Mouse (Mus musculus): ENCODE results near the gene Dnajb7. TPM values are rescaled to one million over a fixed set of nuclear protein-coding genes. Genes with fewer than 3 reads are reported as not detected.

Dnajb7 gene
- polyA plus RNA-seq, 1 experiment from 2014 or later: 2.2 TPM

DNA sequence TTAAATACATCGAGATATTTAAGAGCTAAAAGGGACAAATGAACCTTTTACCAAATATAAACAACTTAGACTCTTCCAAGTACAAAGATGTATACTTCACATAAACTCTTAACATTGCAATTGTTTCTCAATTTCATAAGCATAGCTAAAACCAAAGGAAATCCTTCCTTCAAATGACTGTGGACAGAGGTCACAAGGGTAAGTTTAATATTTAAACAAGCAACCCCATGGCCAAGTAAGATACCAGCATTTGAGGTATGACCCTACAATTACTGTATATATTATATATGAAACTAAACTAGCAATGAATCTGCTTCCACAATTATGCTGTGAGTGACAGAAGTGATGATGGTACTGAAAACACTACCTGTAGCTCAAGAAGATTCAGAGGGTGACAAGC is 43.8 kb downstream of the Dnajb7 start:
- H3K4me2 ChIP-seq: no peak overlapping the region
- peaks cover 20% of the 10 kb centered on the region for H3K4me1 ChIP-seq
- H3K9ac ChIP-seq: no peak overlapping the region
- H3K36me3 ChIP-seq (ENCODE audit: poor library complexity, severe bottlenecking): peaks cover 63% of the 10 kb centered on the region
- no peaks in the 10 kb centered on the region for H3K9me3 ChIP-seq (replicated peaks)
- no peak for ATAC-seq
- no peaks in the 10 kb centered on the region for H3K27me3 ChIP-seq
- no peak overlapping the region for H3K27ac ChIP-seq
- 96% methylated on average over 1 of the region's 1 CpGs for WGBS
- H3K4me3 ChIP-seq: no peak overlapping the region

DNA sequence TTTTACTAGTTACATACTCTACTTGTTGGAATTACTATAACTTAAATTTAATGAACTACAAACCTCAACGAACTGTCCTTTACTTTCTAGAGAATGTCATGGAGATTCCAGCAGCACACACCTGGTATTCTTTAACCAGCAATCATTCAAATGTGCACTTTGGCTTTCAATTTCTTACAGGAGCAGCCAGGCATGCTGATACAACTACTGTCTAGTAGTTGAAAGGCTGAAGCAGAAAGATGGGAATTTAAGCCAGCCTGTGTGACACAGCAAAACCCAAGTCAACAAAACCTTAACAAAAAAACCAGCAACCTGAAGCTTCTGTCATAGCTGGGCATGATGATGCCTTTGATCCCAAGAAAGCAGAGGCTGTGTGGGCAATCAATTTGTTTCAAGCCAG is 45.6 kb downstream of the Dnajb7 start:
- no peak overlapping the region for H3K9ac ChIP-seq
- H3K27me3 ChIP-seq: no peaks in the 10 kb centered on the region
- H3K4me2 ChIP-seq: no peak overlapping the region
- ATAC-seq: no peak
- peaks cover 28% of the 10 kb centered on the region for H3K4me1 ChIP-seq
- peaks cover 46% of the 10 kb centered on the region for H3K36me3 ChIP-seq (ENCODE audit: poor library complexity, severe bottlenecking)
- 70% methylated on average over 1 of the region's 1 CpGs for WGBS
- H3K9me3 ChIP-seq (replicated peaks): no peaks in the 10 kb centered on the region
- H3K4me3 ChIP-seq: no peak overlapping the region
- no peak overlapping the region for H3K27ac ChIP-seq

DNA sequence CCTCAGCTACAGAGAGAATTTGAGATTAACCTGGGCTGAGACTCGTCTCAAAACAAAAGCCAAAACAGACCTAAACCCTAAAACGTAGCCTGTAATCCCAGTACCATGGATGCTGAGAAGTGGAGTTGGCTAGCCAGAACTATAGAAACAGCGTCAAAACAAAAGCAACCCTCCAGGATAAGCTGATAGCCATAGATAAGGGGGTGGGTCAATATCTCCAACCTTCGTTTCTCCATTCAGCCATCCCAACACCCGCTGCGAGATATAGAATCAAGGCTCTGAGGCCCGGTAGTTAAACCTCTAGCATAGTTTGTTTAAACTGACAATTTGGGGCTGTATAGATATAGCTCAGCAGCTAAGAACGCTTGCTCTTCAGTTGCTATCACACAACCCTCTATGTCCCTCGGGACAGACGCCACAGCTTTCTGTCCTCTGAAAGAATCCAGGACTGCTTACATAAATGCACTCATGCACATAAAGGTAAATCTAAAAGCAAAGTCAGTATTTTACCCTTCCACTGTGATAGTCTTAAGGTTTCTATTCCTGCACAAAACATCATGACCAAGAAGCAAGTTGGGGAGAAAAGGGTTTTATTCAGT is 46.6 kb downstream of the Dnajb7 start:
- peak overlapping the region; percentile 84; the same call in 1 of the 2 replicates for H3K4me2 ChIP-seq
- 0 out of 2 replicates have a peak overlapping the region, but pooled peaks have one; percentile 66 for H3K27ac ChIP-seq
- H3K4me1 ChIP-seq: peaks cover 37% of the 10 kb centered on the region
- H3K4me3 ChIP-seq: peak overlapping the region; percentile 71; the same call in 1 of the 2 replicates
- 43% methylated on average over 10 of the region's 10 CpGs for WGBS
- no peaks in the 10 kb centered on the region for H3K9me3 ChIP-seq (replicated peaks)
- ATAC-seq: no peak
- H3K36me3 ChIP-seq (ENCODE audit: poor library complexity, severe bottlenecking): peaks cover 36% of the 10 kb centered on the region
- no peaks in the 10 kb centered on the region for H3K27me3 ChIP-seq
- no peak overlapping the region for H3K9ac ChIP-seq

- H3K9ac ChIP-seq: no peak overlapping the region; the same call in 1 of the 2 replicates
- H3K4me1 ChIP-seq: peaks cover 37% of the 10 kb centered on the region
- 41% methylated on average over 6 of the region's 6 CpGs for WGBS
- no peaks in the 10 kb centered on the region for H3K9me3 ChIP-seq (replicated peaks)
- no peaks in the 10 kb centered on the region for H3K27me3 ChIP-seq
- peaks cover 31% of the 10 kb centered on the region for H3K36me3 ChIP-seq (ENCODE audit: poor library complexity, severe bottlenecking)
- H3K4me2 ChIP-seq: peak overlapping the region; percentile 84
- H3K27ac ChIP-seq: peak overlapping the region; percentile 66; the same call in 1 of the 2 replicates
- H3K4me3 ChIP-seq: peak overlapping the region; percentile 71
- peak; percentile 53; the same call in 1 of the 2 replicates for ATAC-seq
Measured at GRCm38 (mm10) chr15:81361022-81361404, 47.1 kb downstream of the Dnajb7 start.

DNA sequence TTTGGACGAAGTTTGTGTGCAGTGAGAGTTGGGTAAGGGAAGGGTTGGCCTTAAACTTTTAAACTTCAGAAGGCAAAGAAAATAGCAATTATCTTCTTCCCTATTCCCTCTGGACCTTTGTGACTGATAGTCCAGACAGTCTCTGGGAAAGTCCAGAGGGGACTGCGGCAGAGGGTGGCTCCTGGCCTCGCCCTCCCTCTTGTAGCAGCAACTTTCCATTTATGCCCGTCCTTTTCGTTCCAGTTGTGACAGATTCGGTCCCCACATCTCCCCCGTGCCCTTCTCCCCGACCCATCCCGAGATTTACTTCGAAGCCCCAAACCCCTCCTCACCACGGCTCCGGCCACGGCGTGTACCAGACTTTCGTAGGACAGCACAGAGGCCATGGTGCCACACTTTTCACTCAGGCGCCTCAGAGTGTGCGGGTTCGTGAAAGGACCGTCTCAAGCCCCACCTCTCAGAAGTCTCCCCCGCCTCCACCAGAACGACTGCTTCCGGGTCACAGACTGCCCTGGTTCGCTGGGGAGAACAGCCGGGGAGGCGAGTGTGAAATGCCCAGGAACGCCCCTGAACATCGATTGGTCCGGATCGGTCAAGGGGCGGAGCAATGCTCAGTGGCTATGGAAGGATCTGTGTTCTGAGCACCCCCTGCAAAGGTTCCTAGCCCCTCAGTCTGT is 47.6 kb downstream of the Dnajb7 start, which contains the start of gene Slc25a17:
TSS of gene Slc25a17 (minus strand) at position 468 of the 677 bp plus-strand sequence.
- WGBS: 2% methylated on average over 30 of the region's 30 CpGs
- Histone ChIP-seq H3K4me1 (peaks cover 37% of the 10 kb centered on the region), H3K9me3 (replicated peaks) (no peaks in the 10 kb centered on the region), H3K9ac (peak within 1 kb of the TSS; percentile 77), H3K27ac (peak within 1 kb of the TSS; percentile 66), H3K4me2 (peak within 1 kb of the TSS; percentile 84), H3K36me3 (ENCODE audit: poor library complexity, severe bottlenecking) (peaks cover 26% of the 10 kb centered on the region), H3K4me3 (peak within 1 kb of the TSS; percentile 71), H3K27me3 (no peaks in the 10 kb centered on the region)
- peak; percentile 100 for ATAC-seq

DNA sequence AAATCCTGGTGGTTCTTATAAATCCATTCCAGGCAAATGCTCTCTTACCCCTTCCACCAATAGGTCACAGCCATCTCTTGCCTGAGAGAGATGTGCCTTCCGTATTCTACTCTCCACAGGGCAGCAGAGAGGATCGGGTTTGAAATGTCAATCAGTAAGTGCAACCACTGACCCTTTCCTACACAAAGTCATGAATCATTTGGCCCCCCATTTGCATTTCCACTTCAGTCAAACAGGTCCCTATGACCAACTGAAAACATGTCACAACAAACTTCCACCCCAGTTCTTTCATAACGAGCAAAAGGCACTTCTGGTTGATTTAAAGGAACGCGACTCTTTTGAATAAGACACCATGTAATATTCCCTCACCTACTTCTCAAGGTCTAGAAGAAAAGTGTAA is 48.7 kb downstream of the Dnajb7 start:
- peak overlapping the region; percentile 71; the same call in 1 of the 2 replicates for H3K4me3 ChIP-seq
- H3K27me3 ChIP-seq: no peaks in the 10 kb centered on the region
- H3K4me1 ChIP-seq: peaks cover 37% of the 10 kb centered on the region
- no peak overlapping the region for H3K27ac ChIP-seq
- peaks cover 16% of the 10 kb centered on the region for H3K36me3 ChIP-seq (ENCODE audit: poor library complexity, severe bottlenecking)
- H3K9me3 ChIP-seq (replicated peaks): no peaks in the 10 kb centered on the region
- H3K4me2 ChIP-seq: peak overlapping the region; percentile 84
- 82% methylated on average over 5 of the region's 5 CpGs for WGBS
- no peak overlapping the region for H3K9ac ChIP-seq
- no peak for ATAC-seq

- Histone ChIP-seq H3K36me3 (ENCODE audit: poor library complexity, severe bottlenecking) (peaks cover 11% of the 10 kb centered on the region), H3K4me2 (peak overlapping the region; percentile 84; the same call in 1 of the 2 replicates), H3K9me3 (replicated peaks) (no peaks in the 10 kb centered on the region), H3K4me3 (no peak overlapping the region), H3K27ac (no peak overlapping the region), H3K27me3 (no peaks in the 10 kb centered on the region), H3K4me1 (peaks cover 37% of the 10 kb centered on the region), H3K9ac (no peak overlapping the region)
- ATAC-seq: no peak
- 93% methylated on average over 3 of the region's 3 CpGs for WGBS
Measured at GRCm38 (mm10) chr15:81358943-81359342, 49.2 kb downstream of the Dnajb7 start.

GRCm38 (mm10) chr15:81356946-81357345 is 51.2 kb downstream of the Dnajb7 start:
- no peak overlapping the region for H3K27ac ChIP-seq
- H3K27me3 ChIP-seq: no peaks in the 10 kb centered on the region
- no peaks in the 10 kb centered on the region for H3K9me3 ChIP-seq (replicated peaks)
- no peaks in the 10 kb centered on the region for H3K36me3 ChIP-seq (ENCODE audit: poor library complexity, severe bottlenecking)
- H3K4me3 ChIP-seq: no peak overlapping the region
- no peak for ATAC-seq
- WGBS: 50% methylated on average over 5 of the region's 5 CpGs
- H3K9ac ChIP-seq: no peak overlapping the region
- no peak overlapping the region for H3K4me2 ChIP-seq
- peaks cover 37% of the 10 kb centered on the region for H3K4me1 ChIP-seq

Other genes with a start within 250 kb of the Dnajb7 start
- gene Mrtfa, start 217.5 kb downstream of the Dnajb7 start, polyA plus RNA-seq (2015; fragmentation: Nextera tagmentation; extraction: Ambion mirVana): 21.2 and 23.4 TPM in 2 replicates
- gene Mchr1, start 172.8 kb downstream of the Dnajb7 start, polyA plus RNA-seq (2015; fragmentation: Nextera tagmentation; extraction: Ambion mirVana): 0.87 and 0.92 TPM in 2 replicates
- 129 and 130 TPM in 2 replicates for gene Slc25a17, start 47.5 kb downstream of the Dnajb7 start, polyA plus RNA-seq (2015; fragmentation: Nextera tagmentation; extraction: Ambion mirVana)
- gene St13, start 8.2 kb downstream of the Dnajb7 start, polyA plus RNA-seq (2015; fragmentation: Nextera tagmentation; extraction: Ambion mirVana): 199 and 201 TPM in 2 replicates
- gene Xpnpep3, start 8.2 kb downstream of the Dnajb7 start, polyA plus RNA-seq (2015; fragmentation: Nextera tagmentation; extraction: Ambion mirVana): 8.4 and 9.5 TPM in 2 replicates
- 581 and 625 TPM in 2 replicates for gene Rbx1, start 58.0 kb upstream of the Dnajb7 start, polyA plus RNA-seq (2015; fragmentation: Nextera tagmentation; extraction: Ambion mirVana)
- 19.9 and 20.7 TPM in 2 replicates for gene Ep300, start 177.1 kb upstream of the Dnajb7 start, polyA plus RNA-seq (2015; fragmentation: Nextera tagmentation; extraction: Ambion mirVana)